Mouse (Mus musculus) MEL-GATA-1-ER (cell line): ENCODE results near the gene Ap2a2.

ENCODE experiments used
- DNase-seq: peaks from one replicate; pipeline ENCODE4 v3.0.0-alpha.2; 2012; ENCODE audit warnings: low read depth; ENCODE audit errors: extremely low read depth

The Ap2a2 gene

GRCm38 (mm10) chr7:141561682-141562391 lies at the start of gene Ap2a2:
Ap2a2 (plus strand) TSS chr7:141562173.
- DNase-seq, result peak; percentile 81

GRCm38 (mm10) chr7:141517638-141518037 lies 44.3 kb upstream of the Ap2a2 start:
- no peak for DNase-seq

- no peak for DNase-seq
These were observed 43.7 kb upstream of the Ap2a2 start for GRCm38 (mm10) chr7:141518296-141518695.

GRCm38 (mm10) chr7:141518926-141519325 lies 43.0 kb upstream of the Ap2a2 start:
- DNase-seq, result no peak

- DNase-seq, result no peak
These were observed 42.2 kb upstream of the Ap2a2 start for GRCm38 (mm10) chr7:141519795-141520194.

- DNase-seq, result no peak
These were observed 39.0 kb upstream of the Ap2a2 start for GRCm38 (mm10) chr7:141523007-141523406.

- no peak for DNase-seq
These were observed 37.7 kb upstream of the Ap2a2 start for GRCm38 (mm10) chr7:141524271-141524670.

- peak; percentile 80 for DNase-seq
These were observed 37.0 kb upstream of the Ap2a2 start for GRCm38 (mm10) chr7:141524760-141525579.

GRCm38 (mm10) chr7:141525580-141525925 lies 36.4 kb upstream of the Ap2a2 start:
- DNase-seq, result no peak

- no peak for DNase-seq
These were observed 26.4 kb upstream of the Ap2a2 start for GRCm38 (mm10) chr7:141535570-141535969.

- DNase-seq, result no peak
These were observed 23.0 kb upstream of the Ap2a2 start for GRCm38 (mm10) chr7:141538852-141539555.

GRCm38 (mm10) chr7:141539556-141540311 lies 22.2 kb upstream of the Ap2a2 start, which contains the start of gene Chid1:
Chid1 (minus strand) TSS chr7:141539857.
- peak; percentile 90 for DNase-seq

- DNase-seq, result no peak
These were observed 21.5 kb upstream of the Ap2a2 start for GRCm38 (mm10) chr7:141540312-141541081.

- DNase-seq, result no peak
These were observed 20.3 kb upstream of the Ap2a2 start for GRCm38 (mm10) chr7:141541681-141542080.

GRCm38 (mm10) chr7:141542588-141542987 lies 19.4 kb upstream of the Ap2a2 start:
- DNase-seq, result no peak

GRCm38 (mm10) chr7:141544654-141545053 lies 17.3 kb upstream of the Ap2a2 start:
- no peak for DNase-seq

GRCm38 (mm10) chr7:141549432-141550061 lies 12.4 kb upstream of the Ap2a2 start:
- no peak for DNase-seq

- no peak for DNase-seq
These were observed 11.5 kb upstream of the Ap2a2 start for GRCm38 (mm10) chr7:141550464-141550863.

- peak; percentile 89 for DNase-seq
These were observed 3.6 kb upstream of the Ap2a2 start for GRCm38 (mm10) chr7:141558329-141558776.

GRCm38 (mm10) chr7:141558946-141559345 lies 3.0 kb upstream of the Ap2a2 start:
- DNase-seq, result peak; percentile 50
